Mouse (Mus musculus): ENCODE data around the gene Meis2. TPM values are rescaled to one million over a fixed set of nuclear protein-coding genes. Genes with fewer than 3 reads are reported as not detected.

Gene Meis2
- polyA plus RNA-seq, 1 experiment from 2014 or later, result 51.4 TPM

DNA sequence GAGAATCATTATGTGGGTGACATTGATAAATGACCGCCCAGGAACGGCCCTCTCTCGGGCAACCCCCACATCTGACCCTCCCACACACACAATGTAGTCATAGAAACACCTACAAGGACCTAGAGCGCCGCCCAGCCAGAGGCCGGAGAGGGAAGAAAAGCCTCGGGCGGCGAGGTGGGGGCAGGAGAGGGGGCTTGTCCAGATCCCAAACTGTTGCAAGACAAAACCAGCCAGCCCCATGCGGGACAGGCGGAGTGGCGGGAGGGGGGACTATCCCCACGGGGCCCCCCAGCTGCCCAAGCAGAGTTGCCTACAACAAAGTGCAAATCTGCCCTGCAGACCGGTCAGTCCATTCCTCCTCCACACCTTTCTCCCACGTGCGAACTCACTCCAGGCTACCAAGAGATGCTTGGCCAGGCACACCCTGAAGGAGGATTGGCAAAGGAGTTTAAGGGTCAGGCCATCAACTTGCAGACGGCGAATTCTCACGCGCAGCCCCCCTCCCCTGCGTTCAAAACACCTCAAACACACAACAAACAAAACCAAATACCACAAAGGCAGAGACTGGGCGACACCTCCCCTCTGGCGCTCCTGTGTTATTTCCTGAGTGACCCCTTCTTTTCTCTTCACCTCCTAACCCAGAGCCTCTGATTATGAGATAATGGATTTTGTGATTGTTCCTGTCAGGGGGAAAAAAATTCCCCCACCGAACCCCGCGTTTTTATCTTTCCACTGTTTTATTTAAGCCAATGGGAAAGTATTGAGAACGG lies 206.1 kb downstream of the Meis2 start:
- peaks cover 17% of the 10 kb centered on the region; the same call in 1 of the 2 replicates for H3K4me1 ChIP-seq (ENCODE audit: control insufficient read depth, insufficient read depth, low read length)
- H3K27ac ChIP-seq (replicated peaks; ENCODE audit: low read depth, low read length), result no peak overlapping the region
- ATAC-seq (ENCODE audit: insufficient number of reproducible peaks, low FRiP score, low TSS enrichment, low read depth), result peak; percentile 64; the same call in 1 of the 2 replicates
- peak overlapping the region; percentile 23; the same call in 1 of the 2 replicates for H3K4me3 ChIP-seq (ENCODE audit: low read depth, low read length)
- DNase-seq (ENCODE audit: low spot score), result peak; percentile 83
- peaks cover 27% of the 10 kb centered on the region for H3K27me3 ChIP-seq (ENCODE audit: control insufficient read depth, insufficient read depth, low read length)
- no peaks in the 10 kb centered on the region for H3K36me3 ChIP-seq (ENCODE audit: control insufficient read depth, insufficient read depth, low read length)
- H3K4me2 ChIP-seq (ENCODE audit: low read depth, severe bottlenecking), result peak overlapping the region; percentile 40
- H3K9ac ChIP-seq (ENCODE audit: low read length), result no peak overlapping the region
- 0% methylated on average over 27 of the region's 27 CpGs for WGBS
- H3K9me3 ChIP-seq (ENCODE audit: control insufficient read depth, low read length), result no peaks in the 10 kb centered on the region

GRCm38 (mm10) chr2:115858927-115859326 lies 206.7 kb downstream of the Meis2 start:
- Histone ChIP-seq H3K27me3 (ENCODE audit: control insufficient read depth, insufficient read depth, low read length) (peaks cover 33% of the 10 kb centered on the region), H3K9ac (ENCODE audit: low read length) (no peak overlapping the region), H3K9me3 (ENCODE audit: control insufficient read depth, low read length) (no peaks in the 10 kb centered on the region), H3K4me3 (ENCODE audit: low read depth, low read length) (no peak overlapping the region), H3K4me1 (ENCODE audit: control insufficient read depth, insufficient read depth, low read length) (peaks cover 17% of the 10 kb centered on the region; the same call in 1 of the 2 replicates), H3K36me3 (ENCODE audit: control insufficient read depth, insufficient read depth, low read length) (no peaks in the 10 kb centered on the region), H3K27ac (replicated peaks; ENCODE audit: low read depth, low read length) (no peak overlapping the region), H3K4me2 (ENCODE audit: low read depth, severe bottlenecking) (peak overlapping the region; percentile 40)
- WGBS, result under 1% methylated on average over 10 of the region's 10 CpGs
- DNase-seq (ENCODE audit: low spot score), result no peak
- ATAC-seq (ENCODE audit: insufficient number of reproducible peaks, low FRiP score, low TSS enrichment, low read depth), result no peak

DNA sequence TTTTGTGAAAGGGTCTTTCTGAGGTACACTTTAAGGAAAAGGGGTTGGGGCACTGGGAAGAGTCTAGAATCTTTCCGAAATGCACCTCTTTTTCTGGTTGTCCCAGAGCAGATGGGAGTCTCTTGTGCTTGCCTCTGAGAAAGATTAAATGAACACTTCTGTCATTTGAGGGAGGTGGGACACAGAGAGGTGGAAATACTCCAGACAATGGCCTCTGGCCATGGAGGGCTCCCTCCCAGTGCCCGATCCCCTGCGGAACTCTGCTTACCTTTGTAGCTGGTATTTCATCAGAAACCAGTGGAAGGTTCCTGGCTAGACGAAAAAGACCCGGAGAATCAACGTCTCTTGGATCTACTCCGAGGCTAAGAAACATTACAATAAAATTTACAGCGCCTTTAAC lies 207.4 kb downstream of the Meis2 start:
- Histone ChIP-seq H3K27me3 (ENCODE audit: control insufficient read depth, insufficient read depth, low read length) (peaks cover 39% of the 10 kb centered on the region), H3K27ac (replicated peaks; ENCODE audit: low read depth, low read length) (no peak overlapping the region; the same call in 1 of the 2 replicates), H3K36me3 (ENCODE audit: control insufficient read depth, insufficient read depth, low read length) (no peaks in the 10 kb centered on the region), H3K4me3 (ENCODE audit: low read depth, low read length) (no peak overlapping the region), H3K9ac (ENCODE audit: low read length) (no peak overlapping the region), H3K4me1 (ENCODE audit: control insufficient read depth, insufficient read depth, low read length) (peaks cover 17% of the 10 kb centered on the region; the same call in 1 of the 2 replicates), H3K4me2 (ENCODE audit: low read depth, severe bottlenecking) (no peak overlapping the region), H3K9me3 (ENCODE audit: control insufficient read depth, low read length) (no peaks in the 10 kb centered on the region)
- DNase-seq (ENCODE audit: low spot score) (peak; percentile 40), ATAC-seq (ENCODE audit: insufficient number of reproducible peaks, low FRiP score, low TSS enrichment, low read depth) (no peak)
- WGBS, result 1% methylated on average over 8 of the region's 8 CpGs

GRCm38 (mm10) chr2:115857123-115858080 lies 208.2 kb downstream of the Meis2 start:
- no peaks in the 10 kb centered on the region for H3K36me3 ChIP-seq (ENCODE audit: control insufficient read depth, insufficient read depth, low read length)
- peaks cover 20% of the 10 kb centered on the region for H3K4me1 ChIP-seq (ENCODE audit: control insufficient read depth, insufficient read depth, low read length)
- H3K9me3 ChIP-seq (ENCODE audit: control insufficient read depth, low read length), result no peaks in the 10 kb centered on the region
- 4% methylated on average over 11 of the region's 11 CpGs for WGBS
- H3K4me3 ChIP-seq (ENCODE audit: low read depth, low read length), result no peak overlapping the region
- H3K27ac ChIP-seq (replicated peaks; ENCODE audit: low read depth, low read length), result no peak overlapping the region
- DNase-seq (ENCODE audit: low spot score) (no peak), ATAC-seq (ENCODE audit: insufficient number of reproducible peaks, low FRiP score, low TSS enrichment, low read depth) (no peak)
- H3K9ac ChIP-seq (ENCODE audit: low read length), result no peak overlapping the region
- no peak overlapping the region for H3K4me2 ChIP-seq (ENCODE audit: low read depth, severe bottlenecking)
- H3K27me3 ChIP-seq (ENCODE audit: control insufficient read depth, insufficient read depth, low read length), result peaks cover 47% of the 10 kb centered on the region

DNA sequence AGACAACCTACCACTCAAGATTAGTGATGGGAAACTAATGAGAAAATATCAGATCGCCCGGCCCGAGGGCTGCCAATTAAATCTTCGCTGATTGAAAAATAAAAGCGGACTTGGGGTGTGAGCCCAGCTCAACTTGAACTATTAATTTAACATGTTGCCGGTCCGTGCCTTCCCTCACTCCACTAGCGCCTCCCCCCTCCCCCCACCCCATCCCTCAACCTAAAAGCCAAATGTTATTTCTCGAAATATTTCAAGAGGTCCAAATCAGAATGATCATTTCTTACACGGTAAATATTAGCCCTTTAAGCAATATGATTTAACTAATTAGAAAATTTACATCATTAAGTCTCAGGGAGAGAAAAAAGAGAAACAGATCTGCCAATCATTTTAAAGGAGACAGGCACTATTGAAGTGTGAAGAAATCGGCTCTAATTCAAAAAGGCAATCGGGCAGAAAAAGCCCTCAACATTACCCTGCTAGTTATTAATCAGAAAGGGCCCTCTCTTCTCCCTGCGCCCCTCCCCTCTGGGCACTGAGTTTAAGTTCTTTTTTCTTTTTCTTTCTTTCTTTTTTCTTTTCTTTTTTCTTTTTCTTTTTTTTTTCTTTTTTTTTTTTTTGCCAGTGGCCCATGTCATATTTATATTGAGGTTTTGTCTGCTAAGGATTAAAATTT lies 209.1 kb downstream of the Meis2 start:
- H3K27me3 ChIP-seq (ENCODE audit: control insufficient read depth, insufficient read depth, low read length), result peaks cover 54% of the 10 kb centered on the region
- no peaks in the 10 kb centered on the region for H3K36me3 ChIP-seq (ENCODE audit: control insufficient read depth, insufficient read depth, low read length)
- peak overlapping the region; percentile 15; the same call in 1 of the 2 replicates for H3K4me3 ChIP-seq (ENCODE audit: low read depth, low read length)
- peak overlapping the region; percentile 44 for H3K4me2 ChIP-seq (ENCODE audit: low read depth, severe bottlenecking)
- H3K9ac ChIP-seq (ENCODE audit: low read length), result no peak overlapping the region
- H3K27ac ChIP-seq (replicated peaks; ENCODE audit: low read depth, low read length), result no peak overlapping the region
- peaks cover 22% of the 10 kb centered on the region for H3K4me1 ChIP-seq (ENCODE audit: control insufficient read depth, insufficient read depth, low read length)
- 2% methylated on average over 13 of the region's 13 CpGs for WGBS
- ATAC-seq (ENCODE audit: insufficient number of reproducible peaks, low FRiP score, low TSS enrichment, low read depth) (no peak), DNase-seq (ENCODE audit: low spot score) (no peak)
- no peaks in the 10 kb centered on the region for H3K9me3 ChIP-seq (ENCODE audit: control insufficient read depth, low read length)

GRCm38 (mm10) chr2:115855511-115856400 lies 209.9 kb downstream of the Meis2 start:
- Histone ChIP-seq H3K9me3 (ENCODE audit: control insufficient read depth, low read length) (no peaks in the 10 kb centered on the region), H3K9ac (ENCODE audit: low read length) (no peak overlapping the region), H3K4me3 (ENCODE audit: low read depth, low read length) (peak overlapping the region; percentile 15; the same call in 1 of the 2 replicates), H3K36me3 (ENCODE audit: control insufficient read depth, insufficient read depth, low read length) (no peaks in the 10 kb centered on the region), H3K4me1 (ENCODE audit: control insufficient read depth, insufficient read depth, low read length) (peaks cover 20% of the 10 kb centered on the region), H3K27me3 (ENCODE audit: control insufficient read depth, insufficient read depth, low read length) (peaks cover 57% of the 10 kb centered on the region), H3K4me2 (ENCODE audit: low read depth, severe bottlenecking) (peak overlapping the region; percentile 44), H3K27ac (replicated peaks; ENCODE audit: low read depth, low read length) (no peak overlapping the region)
- ATAC-seq (ENCODE audit: insufficient number of reproducible peaks, low FRiP score, low TSS enrichment, low read depth) (peak; percentile 46; the same call in 1 of the 2 replicates), DNase-seq (ENCODE audit: low spot score) (peak; percentile 94)
- WGBS, result 1% methylated on average over 33 of the region's 33 CpGs

DNA sequence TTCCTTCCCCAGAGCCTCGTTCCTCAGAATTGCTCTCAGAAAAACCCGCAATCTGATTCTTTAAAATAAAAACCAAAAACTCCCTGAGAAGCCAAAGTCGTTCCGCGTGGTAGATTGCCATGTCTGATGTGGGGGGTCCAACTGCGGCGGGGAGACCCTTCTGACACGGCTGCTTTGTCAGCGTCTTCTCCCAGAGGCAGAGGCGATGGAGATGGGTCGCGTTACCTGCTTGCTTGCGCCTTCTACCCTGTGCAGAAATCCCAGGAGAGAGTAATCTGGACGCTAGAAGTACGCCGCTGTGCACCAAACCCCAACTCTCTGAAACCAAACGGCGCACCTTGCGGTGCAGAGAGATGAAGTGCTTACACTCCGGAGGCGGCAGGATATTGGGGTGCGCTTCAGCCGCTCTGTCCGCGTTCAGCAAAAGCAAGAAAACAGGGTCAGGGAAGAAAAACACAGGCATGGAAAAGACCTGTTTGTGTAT lies 210.8 kb downstream of the Meis2 start:
- peak overlapping the region; percentile 15; the same call in 1 of the 2 replicates for H3K4me2 ChIP-seq (ENCODE audit: low read depth, severe bottlenecking)
- H3K9ac ChIP-seq (ENCODE audit: low read length), result peak overlapping the region; percentile 12; the same call in 1 of the 2 replicates
- DNase-seq (ENCODE audit: low spot score), result peak; percentile 54
- no peaks in the 10 kb centered on the region for H3K9me3 ChIP-seq (ENCODE audit: control insufficient read depth, low read length)
- H3K36me3 ChIP-seq (ENCODE audit: control insufficient read depth, insufficient read depth, low read length), result no peaks in the 10 kb centered on the region
- WGBS, result 1% methylated on average over 25 of the region's 25 CpGs
- no peak for ATAC-seq (ENCODE audit: insufficient number of reproducible peaks, low FRiP score, low TSS enrichment, low read depth)
- no peak overlapping the region; the same call in 1 of the 2 replicates for H3K4me3 ChIP-seq (ENCODE audit: low read depth, low read length)
- no peak overlapping the region for H3K27ac ChIP-seq (replicated peaks; ENCODE audit: low read depth, low read length)
- H3K27me3 ChIP-seq (ENCODE audit: control insufficient read depth, insufficient read depth, low read length), result peaks cover 54% of the 10 kb centered on the region
- peaks cover 12% of the 10 kb centered on the region for H3K4me1 ChIP-seq (ENCODE audit: control insufficient read depth, insufficient read depth, low read length)

All from limb, embryonic 11.5 days (tissue).